Mouse (Mus musculus) C2C12 (cell line): ENCODE results near the gene Degs1.

Experiments used
- CEBPB ChIP-seq: IDR thresholded peaks from one replicate; pipeline ENCODE4 v1.6.1; 2011; ENCODE audit warnings: low read depth, mild to moderate bottlenecking, control low read depth, moderate library complexity
- CTCF ChIP-seq: IDR thresholded peaks from one replicate; pipeline ENCODE4 v1.5.1; 2011; ENCODE audit not compliant: control insufficient read depth, insufficient read depth, insufficient read length
- MYOD1 ChIP-seq: IDR thresholded peaks from one replicate; pipeline ENCODE4 v1.6.1; 2011; ENCODE audit warnings: low read depth; ENCODE audit not compliant: control insufficient read depth, insufficient read length

DNA sequence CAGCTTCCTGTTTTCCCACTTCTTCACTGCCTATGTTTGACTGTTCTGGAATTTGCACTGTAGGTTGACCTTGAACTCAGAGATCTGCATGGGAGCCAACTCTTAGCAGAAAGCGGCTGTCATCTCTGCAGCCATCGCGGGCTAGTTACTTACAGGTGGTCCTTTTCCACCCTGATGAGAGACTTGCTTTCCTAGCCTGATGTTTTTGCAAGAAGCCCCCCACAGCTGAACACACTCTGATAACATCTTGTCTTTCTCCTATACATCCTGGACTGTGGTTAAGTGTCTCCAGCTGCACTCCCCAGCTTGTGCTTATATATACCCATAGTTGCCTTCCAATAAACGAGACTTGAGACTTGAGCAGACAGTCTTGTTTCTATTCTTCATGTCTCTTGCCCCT, 9.7 kb upstream of the Degs1 start:
- no peak for TF ChIP-seq CTCF
- TF ChIP-seq MYOD1 = no peak
- no peak for TF ChIP-seq CEBPB
